Mouse (Mus musculus): ENCODE data around the gene Snx29. TPM values are rescaled to one million over a fixed set of nuclear protein-coding genes. Genes with fewer than 3 reads are reported as not detected.

Snx29 gene
- total RNA-seq, 2 experiments from 2014 or later: 10.8 to 14.9 TPM

DNA sequence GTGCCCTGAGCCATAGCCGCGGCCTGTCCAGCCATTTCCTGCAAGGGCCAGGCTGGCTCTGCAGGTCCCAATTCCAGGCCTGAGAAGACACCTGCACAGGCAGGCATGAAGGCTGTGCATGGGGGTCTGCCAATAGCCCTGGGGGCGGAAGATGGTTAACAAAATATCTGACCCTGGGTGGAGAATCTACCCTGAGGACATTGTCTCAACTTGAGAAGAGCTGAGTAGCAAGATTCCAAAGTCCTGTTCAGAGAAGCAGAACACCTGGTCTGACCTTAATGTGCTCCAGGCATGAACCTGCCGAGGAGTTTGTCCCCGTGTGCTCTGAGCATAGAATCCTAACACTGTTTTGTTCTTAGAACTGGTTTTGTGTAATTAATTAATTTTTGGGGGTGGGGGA lies 83.5 kb downstream of the Snx29 start:
- intact Hi-C loops (cut with DNase I): no loop called here

DNA sequence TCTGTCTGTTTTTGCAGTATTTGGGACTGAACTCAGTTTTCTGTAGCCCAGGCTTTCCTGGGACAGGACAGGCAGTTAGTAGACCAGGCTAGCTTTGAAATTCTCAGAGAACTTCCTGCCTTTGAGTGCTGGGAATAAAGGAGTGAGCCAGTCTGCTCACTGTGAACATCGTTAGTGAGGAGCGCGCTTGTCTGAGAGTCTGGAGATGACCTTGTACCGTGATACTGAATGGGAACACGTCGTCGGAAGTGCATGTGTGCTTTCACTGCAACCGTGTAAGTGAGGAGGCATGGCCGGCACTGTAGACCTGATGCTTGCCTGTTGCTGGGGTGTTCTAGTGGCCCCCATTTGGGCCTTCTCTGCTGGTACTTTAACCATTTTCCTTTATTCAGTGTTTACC lies 83.9 kb downstream of the Snx29 start:
- no peak for DNase-seq
- intact Hi-C loops (cut with DNase I): no loop called here

More for the DNA sequence above, 83.5 kb downstream of the Snx29 start:
- no peak for DNase-seq

DNA sequence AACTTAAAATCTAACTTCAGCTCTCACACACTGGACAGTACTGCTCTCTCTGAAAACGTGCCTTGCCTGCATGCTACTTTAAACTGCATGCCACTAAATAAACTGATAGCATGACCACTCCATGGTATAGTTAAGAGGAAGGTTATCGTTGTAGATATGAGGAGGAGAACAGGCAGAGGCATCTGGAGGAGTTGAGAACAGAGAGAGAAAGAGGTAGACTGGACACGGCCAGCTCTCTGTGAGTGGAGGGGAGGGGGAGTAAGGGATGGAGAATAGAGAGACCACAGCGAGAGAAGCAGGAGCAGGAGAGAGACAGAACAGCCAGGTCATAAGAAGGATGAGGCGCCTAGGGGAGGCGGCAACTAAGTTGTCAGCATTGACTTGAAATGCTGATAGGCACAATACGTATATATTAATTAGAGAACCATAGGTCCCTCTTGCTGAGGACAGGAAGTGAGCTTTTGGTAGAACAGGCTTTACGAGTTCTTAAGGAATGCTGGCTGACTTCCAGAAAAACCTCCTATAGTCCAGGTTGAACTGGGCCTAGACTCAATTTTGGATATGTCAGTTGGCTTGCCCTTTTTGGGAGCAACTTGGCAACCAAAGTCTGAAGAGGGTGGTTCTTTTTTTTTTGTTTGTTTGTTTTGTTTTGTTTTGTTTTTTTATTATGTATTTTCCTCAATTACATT lies 85.4 kb downstream of the Snx29 start:
- DNase-seq: no peak
- intact Hi-C loops (cut with DNase I): no loop called here

DNA sequence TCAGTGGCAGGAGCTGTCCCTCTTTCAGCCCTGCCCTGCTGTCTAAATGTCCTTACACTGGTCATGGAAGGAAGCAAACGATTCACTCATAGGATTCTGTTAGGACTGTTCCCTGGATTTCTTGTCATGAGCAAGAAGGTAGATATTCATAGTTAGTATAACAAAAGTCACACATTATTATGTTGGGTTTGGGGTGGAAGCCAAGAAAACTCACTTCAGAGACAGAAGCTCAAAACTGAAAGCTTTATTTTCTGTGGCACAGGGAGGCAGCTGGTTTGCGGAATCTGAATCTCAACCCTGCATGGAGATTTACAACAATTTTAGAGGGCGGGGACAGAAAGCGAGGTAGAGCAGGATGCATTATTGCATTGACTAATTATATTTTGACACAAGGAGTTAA lies 86.0 kb downstream of the Snx29 start:
- DNase-seq: no peak
- intact Hi-C loops (cut with DNase I): no loop called here

DNA sequence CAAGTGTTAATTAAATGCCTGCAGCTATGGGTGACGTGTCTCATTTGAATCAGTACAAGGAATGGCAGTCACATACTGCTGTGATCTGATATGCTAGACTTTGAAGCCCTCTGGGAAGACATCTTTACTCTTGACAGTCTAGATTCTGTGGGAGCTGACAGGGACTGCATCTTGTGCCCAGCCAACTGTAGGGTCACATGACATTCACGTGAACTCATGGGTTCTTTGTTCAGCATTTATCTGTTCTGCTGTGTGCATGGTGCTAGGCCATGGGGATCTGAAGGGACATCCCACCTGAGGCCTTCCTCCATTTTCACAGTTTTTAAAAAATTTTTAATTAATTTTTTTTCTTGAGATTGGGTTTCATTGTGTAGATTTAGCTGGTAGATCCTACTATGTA lies 91.9 kb downstream of the Snx29 start:
- no peak for DNase-seq
- intact Hi-C loops (cut with DNase I): loop anchor here (5.0 kb wide), 3 partner anchors 157 to 377 kb away; partner anchors contain the start of gene Rsl1d1

DNA sequence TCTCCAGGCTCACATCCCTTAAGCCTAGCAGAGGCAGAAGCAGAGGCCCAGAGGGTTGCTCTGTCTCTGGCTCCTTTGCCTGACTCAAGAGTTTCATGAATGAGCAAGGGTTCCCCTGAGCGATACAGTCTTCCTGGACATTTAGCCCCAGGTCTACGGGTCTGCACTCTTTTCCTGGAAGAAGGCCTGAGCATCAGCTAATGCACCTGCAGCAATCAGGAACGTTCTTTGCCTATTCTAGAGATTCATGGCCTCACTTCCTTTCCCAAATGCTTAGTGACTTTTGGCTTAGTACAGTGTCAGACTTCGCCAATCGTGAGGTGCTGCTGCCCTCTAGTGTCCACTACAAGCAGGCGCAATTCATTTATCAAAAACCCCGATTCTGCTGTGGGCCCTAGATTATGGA lies 95.5 kb downstream of the Snx29 start:
- DNase-seq: peak; percentile 63 to 67
- intact Hi-C loops (cut with DNase I): loop anchor here (2.0 to 5.0 kb wide), 5 partner anchors 95 to 545 kb away; partner anchors contain the start of genes Rsl1d1 and Snx29

DNA sequence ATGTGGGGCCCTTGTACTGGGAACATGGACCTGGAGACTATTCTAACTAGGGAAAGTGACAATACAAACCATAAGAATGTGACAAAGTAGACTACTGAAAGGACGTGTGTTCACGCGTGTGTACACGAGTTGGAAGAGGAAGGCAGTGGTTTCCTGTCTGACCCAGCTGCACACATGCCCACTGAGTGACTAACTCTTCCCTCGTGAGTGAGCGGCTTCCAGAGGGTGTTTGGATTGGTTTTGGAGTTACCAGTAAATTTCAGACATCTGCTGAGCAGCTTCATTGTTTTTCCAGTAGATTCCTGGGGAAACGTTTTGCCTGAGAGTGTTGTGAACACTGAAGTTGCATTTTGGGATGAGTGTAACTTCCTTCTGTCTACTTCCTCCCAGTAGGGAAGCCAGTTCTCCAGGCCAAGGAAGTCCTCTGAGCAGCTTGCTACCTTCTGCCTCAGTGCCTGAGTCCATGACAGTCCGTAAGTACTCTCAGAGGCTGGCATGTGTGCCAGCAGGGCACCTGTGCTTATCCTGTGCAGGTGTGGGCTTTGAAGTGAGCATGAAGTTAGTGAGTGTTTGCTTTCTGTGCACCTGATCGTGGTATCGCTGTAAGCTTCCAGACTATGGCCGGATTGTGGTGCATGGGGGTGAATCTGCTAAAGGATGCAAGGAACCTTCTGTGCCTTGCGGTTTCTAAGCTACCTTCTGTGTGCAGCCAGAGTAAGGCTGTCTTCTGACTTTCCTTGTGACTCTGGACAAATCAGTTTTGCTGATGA lies 97.8 kb downstream of the Snx29 start:
- DNase-seq: no peak
- intact Hi-C loops (cut with DNase I): loop anchor here (10.0 kb wide), 2 partner anchors 514 to 784 kb away; no protein-coding TSS in a partner anchor

DNA sequence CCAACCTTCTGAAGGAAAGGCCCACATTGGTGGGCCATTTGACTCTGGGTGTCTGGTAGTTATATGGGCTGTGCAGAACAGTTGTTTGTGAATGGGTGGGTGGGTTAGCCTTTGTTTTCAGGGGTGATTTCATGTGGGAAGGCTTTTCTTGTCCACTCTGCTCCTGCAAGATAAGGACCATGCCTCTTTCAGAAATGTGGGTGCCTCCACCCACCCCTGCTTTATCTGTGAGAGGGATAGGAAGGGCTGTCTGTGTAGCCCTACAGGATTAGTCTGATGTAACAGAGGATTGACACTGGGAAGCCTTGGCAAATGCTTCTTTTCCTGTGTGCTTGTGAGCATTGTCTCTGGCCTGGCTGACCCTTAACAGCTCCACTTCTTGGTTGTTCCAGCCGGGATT lies 99.5 kb downstream of the Snx29 start:
- intact Hi-C loops (cut with DNase I): loop anchor here (10.0 kb wide), 2 partner anchors 513 to 783 kb away; no protein-coding TSS in a partner anchor
- DNase-seq: no peak

DNA sequence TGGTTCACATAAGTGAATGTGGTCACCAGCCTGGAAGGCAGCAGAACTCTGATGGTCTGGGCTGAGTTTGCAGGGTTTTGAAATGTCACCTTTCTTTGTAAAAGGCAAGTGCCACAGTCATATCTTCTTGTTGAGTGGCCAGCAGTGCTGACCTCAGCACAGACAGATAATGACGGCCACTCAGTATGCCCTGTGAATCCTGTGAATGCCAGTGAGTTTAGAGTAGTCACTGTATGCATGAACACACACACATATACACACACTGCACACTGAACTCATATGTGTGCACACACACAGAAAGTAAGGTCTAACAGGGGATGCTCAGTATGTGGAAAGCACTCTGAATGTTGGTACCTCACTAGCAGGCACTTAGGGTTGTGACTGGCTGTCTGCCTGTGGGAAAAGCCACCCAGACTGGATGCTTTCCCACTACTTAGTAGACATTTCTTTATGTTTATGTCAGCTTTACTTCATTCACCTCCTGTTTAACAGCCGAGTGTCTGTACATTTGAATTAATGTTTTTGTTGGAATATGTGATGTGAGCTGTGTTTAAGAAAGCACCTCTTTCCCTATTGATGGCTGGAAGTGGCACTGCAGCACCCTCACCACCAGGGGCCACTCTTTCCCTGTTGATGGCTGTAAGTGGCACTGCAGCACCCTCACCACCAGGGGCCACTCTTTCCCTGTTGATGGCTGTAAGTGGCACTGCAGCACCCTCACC lies 100.3 kb downstream of the Snx29 start:
- intact Hi-C loops (cut with DNase I): loop anchor here (10.0 kb wide), 2 partner anchors 512 to 782 kb away; no protein-coding TSS in a partner anchor

DNA sequence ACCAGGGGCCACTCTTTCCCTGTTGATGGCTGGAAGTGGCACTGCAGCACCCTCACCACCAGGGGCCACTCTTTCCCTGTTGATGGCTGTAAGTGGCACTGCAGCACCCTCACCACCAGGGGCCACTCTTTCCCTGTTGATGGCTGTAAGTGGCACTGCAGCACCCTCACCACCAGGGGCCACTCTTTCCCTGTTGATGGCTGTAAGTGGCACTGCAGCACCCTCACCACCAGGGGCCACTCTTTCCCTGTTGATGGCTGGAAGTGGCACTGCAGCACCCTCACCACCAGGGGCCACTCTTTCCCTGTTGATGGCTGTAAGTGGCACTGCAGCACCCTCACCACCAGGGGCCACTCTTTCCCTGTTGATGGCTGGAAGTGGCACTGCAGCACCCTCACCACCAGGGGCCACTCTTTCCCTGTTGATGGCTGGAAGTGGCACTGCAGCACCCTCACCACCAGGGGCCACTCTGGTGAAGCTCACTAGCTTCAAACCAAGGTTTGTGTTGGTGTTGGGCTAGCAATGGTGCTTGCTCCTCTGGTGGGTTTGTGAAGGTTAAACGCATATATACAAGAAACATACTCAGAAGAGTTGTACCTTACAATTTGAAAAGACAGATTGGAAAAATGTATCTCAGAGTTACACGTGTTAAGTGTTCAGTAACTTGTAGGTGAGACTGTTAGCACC lies 101.0 kb downstream of the Snx29 start:
- intact Hi-C loops (cut with DNase I): loop anchor here (1.0 to 10.0 kb wide), 3 partner anchors 180 to 781 kb away; no protein-coding TSS in a partner anchor
- DNase-seq: peak; percentile 16 to 33

More for the DNA sequence above, 100.3 kb downstream of the Snx29 start:
- DNase-seq: no peak

DNA sequence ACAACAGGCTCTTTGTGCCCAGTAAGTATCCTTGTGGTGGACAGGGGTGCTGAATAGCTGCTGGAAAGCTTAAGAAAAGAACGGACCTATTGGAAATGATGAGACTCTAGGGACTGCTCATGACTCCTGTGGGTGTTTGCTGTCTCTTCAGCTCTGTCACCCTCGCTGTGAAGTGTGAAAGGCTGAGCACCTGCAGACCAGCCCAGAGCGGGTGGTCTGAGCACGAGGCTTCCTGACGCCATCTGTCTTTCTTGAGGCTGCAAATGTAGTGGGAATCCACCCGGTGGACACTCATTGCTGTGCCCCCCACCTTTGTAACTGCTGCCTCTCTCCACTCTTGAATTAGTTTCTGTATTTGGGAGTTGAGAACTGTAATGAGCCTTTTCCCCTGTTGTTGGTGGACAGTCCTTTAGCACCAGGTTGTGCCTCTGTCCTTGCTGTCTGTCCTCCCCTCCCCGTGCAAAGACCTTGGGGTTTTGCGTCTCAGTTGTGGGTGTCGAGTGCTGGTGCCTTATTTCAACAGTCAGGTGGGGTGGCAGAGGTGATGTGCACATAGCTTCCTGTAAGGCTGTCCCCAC lies 101.9 kb downstream of the Snx29 start:
- no peak for DNase-seq
- intact Hi-C loops (cut with DNase I): loop anchor here (1.0 to 10.0 kb wide), 3 partner anchors 179 to 780 kb away; no protein-coding TSS in a partner anchor

DNA sequence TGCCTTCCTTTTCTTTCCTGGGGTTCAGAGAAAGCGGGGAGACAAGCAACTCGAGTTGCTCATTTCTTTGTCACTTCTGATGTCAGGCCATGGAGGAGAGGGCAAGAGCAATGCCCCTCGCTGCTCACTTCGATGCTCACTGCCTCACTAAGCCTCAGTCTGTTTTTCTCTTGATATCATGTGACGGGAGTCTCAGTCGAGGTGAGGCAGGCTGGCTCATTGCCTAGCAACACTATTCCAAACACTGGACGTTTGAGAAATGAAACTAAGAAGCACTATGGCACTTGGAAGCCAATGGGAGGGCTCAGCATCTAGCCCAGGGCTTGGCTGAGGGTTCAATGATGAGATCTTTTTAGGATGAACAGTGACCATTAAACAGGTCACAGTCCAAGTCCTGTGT lies 102.6 kb downstream of the Snx29 start:
- no peak for DNase-seq
- intact Hi-C loops (cut with DNase I): loop anchor here (10.0 kb wide), 2 partner anchors 510 to 780 kb away; no protein-coding TSS in a partner anchor

DNA sequence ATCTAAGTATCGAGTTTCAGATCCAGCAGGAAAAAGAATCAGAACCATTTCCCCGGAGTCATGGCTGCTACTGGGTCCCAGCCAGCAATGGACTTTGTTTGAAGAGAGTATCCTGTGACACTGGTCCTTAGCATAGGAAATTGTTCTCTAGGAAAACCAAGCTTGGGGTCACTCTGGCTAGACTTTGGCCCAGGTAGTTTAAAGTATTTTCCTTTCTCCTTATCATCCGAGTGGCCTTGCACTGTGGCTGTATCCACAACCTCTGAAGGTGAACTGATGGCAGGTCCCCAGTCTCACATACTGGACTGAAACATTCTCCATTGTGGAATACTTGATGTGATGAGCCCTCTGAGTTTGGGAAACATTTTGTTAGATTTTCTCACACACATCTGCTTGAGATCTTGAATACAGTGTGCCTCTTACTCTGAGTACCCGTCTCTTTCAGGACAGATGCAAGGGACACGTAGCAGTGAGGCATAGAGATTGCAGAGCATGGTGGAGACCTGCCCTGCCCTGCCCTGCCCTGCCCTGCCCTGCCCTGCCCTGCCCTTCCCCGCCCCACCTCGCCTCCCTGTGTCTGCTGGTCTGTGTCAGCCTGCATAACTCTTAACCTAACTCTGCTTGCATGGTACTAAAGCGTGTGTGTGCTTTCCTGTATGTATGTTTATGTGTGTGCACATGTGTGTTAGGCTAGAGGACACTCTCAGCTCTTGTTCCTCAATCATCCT lies 104.3 kb downstream of the Snx29 start:
- no peak for DNase-seq

DNA sequence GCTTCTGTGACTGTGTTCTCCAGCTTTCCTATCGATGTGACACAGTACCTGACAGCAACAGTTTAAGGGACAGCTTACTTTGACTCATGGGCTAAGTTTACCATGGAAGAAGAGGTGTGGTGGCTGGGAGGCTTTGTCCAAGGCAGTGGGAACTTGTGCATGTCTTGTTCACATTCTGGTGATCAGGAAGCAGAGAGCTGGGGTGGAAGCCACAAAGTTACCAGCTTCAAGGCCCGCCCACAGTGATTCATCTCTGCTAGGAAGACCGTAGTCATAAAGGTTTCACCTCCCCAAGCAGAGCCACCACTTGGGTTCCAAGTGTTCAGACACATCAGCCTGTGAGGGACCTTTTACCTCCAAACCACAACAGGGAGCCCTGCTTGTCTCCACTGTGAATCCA lies 107.1 kb downstream of the Snx29 start:
- intact Hi-C loops (cut with DNase I): loop anchor here (10.0 kb wide), 2 partner anchors 505 to 775 kb away; no protein-coding TSS in a partner anchor
- no peak for DNase-seq

More for the DNA sequence above, 104.3 kb downstream of the Snx29 start:
- intact Hi-C loops (cut with DNase I): loop anchor here (1.0 to 10.0 kb wide), 3 partner anchors 40 to 778 kb away; no protein-coding TSS in a partner anchor

DNA sequence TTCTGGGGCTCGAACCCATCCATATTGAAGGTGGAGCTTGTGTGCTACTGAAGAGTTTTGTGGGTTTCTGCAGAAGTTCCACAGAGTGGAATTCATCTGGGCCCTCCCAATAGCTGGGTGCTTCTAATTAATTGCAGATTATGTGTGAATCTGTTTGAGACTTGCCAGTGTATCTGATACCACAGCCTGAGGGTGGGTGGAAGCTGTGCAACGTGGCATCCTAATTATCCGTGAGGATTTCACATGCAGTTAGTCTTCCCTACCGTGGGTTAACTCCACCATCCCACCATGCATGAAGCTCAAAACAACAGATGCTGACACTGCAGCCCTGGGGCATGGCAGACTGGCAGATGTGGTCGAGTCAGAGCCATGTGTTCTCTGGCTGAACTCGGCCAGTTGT lies 107.8 kb downstream of the Snx29 start:
- intact Hi-C loops (cut with DNase I): no loop called here
- DNase-seq: no peak

DNA sequence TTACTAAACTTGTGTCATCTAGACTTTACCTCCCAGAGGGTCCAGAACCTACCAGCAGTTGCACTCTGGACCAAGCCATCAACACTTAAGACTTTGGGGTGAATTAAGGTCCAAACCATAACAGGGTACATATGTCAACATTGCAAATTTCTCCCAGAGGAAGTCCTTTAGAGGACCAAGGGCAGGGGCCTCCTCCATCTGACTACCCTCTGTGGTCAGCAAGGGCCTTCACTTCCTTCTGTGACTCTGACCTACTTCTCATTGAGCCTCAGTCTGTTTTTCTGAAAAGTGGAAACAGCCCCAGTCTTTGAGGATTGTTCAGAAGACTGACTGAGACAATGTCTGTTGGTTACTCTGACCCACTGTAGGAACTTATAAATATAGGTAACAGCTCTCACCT lies 111.1 kb downstream of the Snx29 start:
- DNase-seq: no peak
- intact Hi-C loops (cut with DNase I): no loop called here

DNA sequence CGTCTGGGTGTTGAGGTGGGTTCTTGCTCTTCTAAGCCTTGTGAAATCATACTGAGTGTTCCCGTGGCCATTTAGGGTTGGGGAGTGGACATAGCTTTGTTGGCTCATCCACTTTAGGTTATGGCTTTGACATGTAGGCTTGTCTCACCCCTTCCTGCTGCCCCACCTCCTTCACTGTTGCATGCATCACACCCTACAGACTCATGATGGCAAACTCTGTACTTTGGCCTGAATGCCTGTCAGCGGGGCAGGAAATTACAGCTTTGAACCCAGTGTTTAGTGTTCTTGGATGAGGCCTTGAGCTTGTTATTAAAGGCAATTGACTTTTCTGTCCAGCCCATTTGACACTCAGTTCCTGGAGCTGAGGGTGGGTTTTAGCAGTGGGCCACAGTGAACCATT lies 114.9 kb downstream of the Snx29 start:
- intact Hi-C loops (cut with DNase I): no loop called here
- no peak for DNase-seq

DNA sequence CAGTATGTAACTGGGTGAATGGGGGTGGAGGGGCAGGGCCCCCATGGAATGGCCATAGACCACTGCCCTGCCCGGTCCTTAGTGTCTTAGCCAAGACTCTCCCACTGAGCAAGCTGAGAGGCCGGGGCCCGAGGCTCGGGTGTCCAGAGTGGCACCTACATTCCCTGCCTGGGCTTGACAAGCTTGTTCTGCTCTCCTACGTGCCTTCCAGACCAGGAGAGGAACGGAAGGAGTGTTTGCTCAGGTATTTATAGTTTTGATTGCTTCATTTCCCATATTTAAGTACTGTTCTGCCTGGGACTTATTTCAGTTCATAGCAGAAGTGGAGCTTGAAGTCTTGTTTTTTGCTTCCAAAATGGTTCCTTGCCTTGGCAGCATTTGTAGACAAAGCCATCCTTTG lies 116.7 kb downstream of the Snx29 start:
- no peak for DNase-seq
- intact Hi-C loops (cut with DNase I): no loop called here

DNA sequence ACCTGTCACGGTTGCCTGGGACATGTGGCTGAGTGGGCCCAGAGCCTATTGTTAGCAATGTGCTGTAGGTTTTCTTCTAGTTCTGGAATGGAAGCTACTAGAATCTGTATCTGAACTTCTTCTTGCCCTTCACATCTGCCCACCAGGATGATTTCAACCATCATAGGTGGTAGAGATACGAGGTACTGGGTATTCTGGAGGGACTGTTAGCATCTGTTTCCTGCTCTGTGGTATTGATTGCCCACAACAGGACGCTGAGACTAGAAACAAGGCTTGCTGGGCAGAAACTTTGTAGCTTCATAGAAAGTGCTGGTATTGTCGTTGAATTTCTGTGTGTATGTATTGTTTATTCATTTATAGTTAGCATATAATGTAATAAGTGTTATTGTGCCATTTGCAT lies 118.9 kb downstream of the Snx29 start:
- intact Hi-C loops (cut with DNase I): no loop called here
- DNase-seq: no peak

Measured in heart, postnatal 36 days (tissue).